Mouse (Mus musculus) T-helper 2 cell (primary cell): ENCODE data around the gene Rab5if.
"Not testable (repeated sequence)": the region's sequence is repeated elsewhere in the genome, so short reads cannot be mapped to it uniquely, and the experiment has no call there.

Experiments
- in situ Hi-C: fragments of 300-600 bp; cut with MboI, MseI; formaldehyde crosslinking; loops from one replicate; pipeline ENCODE4 v1.15.1; 2025; ENCODE audit warnings: high pct_unique_total_duplicates

The Rab5if gene

GRCm38 (mm10) chr2:156853999-156854771 lies 8.7 kb upstream of the Rab5if start:
- in situ Hi-C loops, result not testable (repeated sequence)

- in situ Hi-C loops, result no loop called here
These were observed 6.6 kb upstream of the Rab5if start for GRCm38 (mm10) chr2:156856311-156856710.

- in situ Hi-C loops, result no loop called here
These were observed 5.5 kb upstream of the Rab5if start for GRCm38 (mm10) chr2:156857385-156857791.

GRCm38 (mm10) chr2:156857835-156858234 lies 5.1 kb upstream of the Rab5if start, which contains the start of gene 4930518I15Rik:
TSS of gene 4930518I15Rik (minus strand) at chr2:156857946.
- in situ Hi-C loops, result no loop called here

GRCm38 (mm10) chr2:156858671-156859070 lies 4.3 kb upstream of the Rab5if start:
- in situ Hi-C loops, result no loop called here

- in situ Hi-C loops, result no loop called here
These were observed 749 bp upstream of the Rab5if start for GRCm38 (mm10) chr2:156862041-156862717.

GRCm38 (mm10) chr2:156863487-156864160 lies 696 bp downstream of the Rab5if start:
- in situ Hi-C loops, result no loop called here

GRCm38 (mm10) chr2:156864481-156864880 lies 1.6 kb downstream of the Rab5if start:
- in situ Hi-C loops, result no loop called here

GRCm38 (mm10) chr2:156868994-156869393 lies 6.1 kb downstream of the Rab5if start:
- in situ Hi-C loops, result no loop called here

GRCm38 (mm10) chr2:156869554-156869953 lies 6.6 kb downstream of the Rab5if start:
- in situ Hi-C loops, result no loop called here

GRCm38 (mm10) chr2:156870519-156870918 lies 7.6 kb downstream of the Rab5if start:
- in situ Hi-C loops, result no loop called here

GRCm38 (mm10) chr2:156873629-156874028 lies 10.7 kb downstream of the Rab5if start:
- in situ Hi-C loops, result no loop called here

GRCm38 (mm10) chr2:156874047-156874759 lies 11.3 kb downstream of the Rab5if start:
- in situ Hi-C loops, result no loop called here

- in situ Hi-C loops, result loop anchor here (5.0 kb wide), 1 partner anchor 112 kb away; no protein-coding TSS in a partner anchor
These were observed 12.0 kb downstream of the Rab5if start for GRCm38 (mm10) chr2:156874760-156875510.

GRCm38 (mm10) chr2:156877726-156878125 lies 14.8 kb downstream of the Rab5if start:
- in situ Hi-C loops, result loop anchor here (5.0 kb wide), 1 partner anchor 110 kb away; no protein-coding TSS in a partner anchor

- in situ Hi-C loops, result loop anchor here (5.0 kb wide), 1 partner anchor 108 kb away; no protein-coding TSS in a partner anchor
These were observed 16.6 kb downstream of the Rab5if start for GRCm38 (mm10) chr2:156879541-156879940.

- in situ Hi-C loops, result no loop called here
These were observed 19.6 kb downstream of the Rab5if start for GRCm38 (mm10) chr2:156882431-156883001.

GRCm38 (mm10) chr2:156884396-156885211 lies 21.7 kb downstream of the Rab5if start:
- in situ Hi-C loops, result no loop called here

GRCm38 (mm10) chr2:156885666-156886065 lies 22.7 kb downstream of the Rab5if start:
- in situ Hi-C loops, result not testable (repeated sequence)
